Mouse (Mus musculus): Measurements from ENCODE around the gene Meox1. TPM values are rescaled to one million over a fixed set of nuclear protein-coding genes. Genes with fewer than 3 reads are reported as not detected.

Meox1 gene
- 0.96 and 0.99 TPM in 2 replicates for polyA plus RNA-seq (2015; fragmentation: Nextera tagmentation; extraction: Ambion mirVana)

GRCm38 (mm10) chr11:101894204-101894603 is at the start of gene Meox1:
Gene Meox1 (minus strand): TSS chr11:101894374.
- H3K27ac ChIP-seq (ENCODE audit: low read depth, low read length): no peak within 1 kb of the TSS
- H3K4me2 ChIP-seq (ENCODE audit: low read length): no peak within 1 kb of the TSS
- peaks cover 14% of the 10 kb centered on the region for H3K4me1 ChIP-seq (ENCODE audit: control insufficient read depth, insufficient read depth, low read depth, low read length)
- no peak within 1 kb of the TSS for H3K4me3 ChIP-seq (ENCODE audit: low read length)
- H3K9me3 ChIP-seq (ENCODE audit: control insufficient read depth, low read length): no peaks in the 10 kb centered on the region
- 38% methylated on average over 11 of the region's 11 CpGs for WGBS
- ATAC-seq: no peak
- H3K27me3 ChIP-seq (replicated peaks; ENCODE audit: control insufficient read depth, insufficient read depth, low read length): peaks cover 13% of the 10 kb centered on the region
- H3K9ac ChIP-seq (ENCODE audit: low read depth, low read length): no peak within 1 kb of the TSS
- H3K36me3 ChIP-seq (ENCODE audit: control insufficient read depth, insufficient read depth, low read length): no peaks in the 10 kb centered on the region

GRCm38 (mm10) chr11:101943055-101943454 is 48.9 kb upstream of the Meox1 start:
- Histone ChIP-seq H3K4me1 (ENCODE audit: control insufficient read depth, insufficient read depth, low read depth, low read length) (no peaks in the 10 kb centered on the region), H3K4me2 (ENCODE audit: low read length) (no peak overlapping the region), H3K27me3 (replicated peaks; ENCODE audit: control insufficient read depth, insufficient read depth, low read length) (no peaks in the 10 kb centered on the region), H3K9me3 (ENCODE audit: control insufficient read depth, low read length) (no peaks in the 10 kb centered on the region), H3K4me3 (ENCODE audit: low read length) (no peak overlapping the region), H3K9ac (ENCODE audit: low read depth, low read length) (no peak overlapping the region), H3K27ac (ENCODE audit: low read depth, low read length) (no peak overlapping the region), H3K36me3 (ENCODE audit: control insufficient read depth, insufficient read depth, low read length) (no peaks in the 10 kb centered on the region)
- ATAC-seq: no peak
- 31% methylated on average over 3 of the region's 3 CpGs for WGBS

- Histone ChIP-seq H3K4me3 (ENCODE audit: low read length) (peak overlapping the region; percentile 50), H3K4me1 (ENCODE audit: control insufficient read depth, insufficient read depth, low read depth, low read length) (peaks cover 5% of the 10 kb centered on the region; the same call in 1 of the 2 replicates), H3K9ac (ENCODE audit: low read depth, low read length) (peak overlapping the region; percentile 69), H3K9me3 (ENCODE audit: control insufficient read depth, low read length) (no peaks in the 10 kb centered on the region), H3K27ac (ENCODE audit: low read depth, low read length) (no peak overlapping the region), H3K36me3 (ENCODE audit: control insufficient read depth, insufficient read depth, low read length) (no peaks in the 10 kb centered on the region), H3K4me2 (ENCODE audit: low read length) (peak overlapping the region; percentile 81), H3K27me3 (replicated peaks; ENCODE audit: control insufficient read depth, insufficient read depth, low read length) (no peaks in the 10 kb centered on the region)
- ATAC-seq: peak; percentile 65
- under 1% methylated on average over 32 of the region's 32 CpGs for WGBS
Observed at GRCm38 (mm10) chr11:101937108-101937507, 42.9 kb upstream of the Meox1 start.

- WGBS: 42% methylated on average over 7 of the region's 7 CpGs
- peak overlapping the region; percentile 81 for H3K4me2 ChIP-seq (ENCODE audit: low read length)
Observed at GRCm38 (mm10) chr11:101936421-101936820, 42.2 kb upstream of the Meox1 start.

GRCm38 (mm10) chr11:101935743-101936142 is 41.6 kb upstream of the Meox1 start:
- H3K9ac ChIP-seq (ENCODE audit: low read depth, low read length): no peak overlapping the region
- no peak for ATAC-seq
- H3K4me1 ChIP-seq (ENCODE audit: control insufficient read depth, insufficient read depth, low read depth, low read length): peaks cover 5% of the 10 kb centered on the region; the same call in 1 of the 2 replicates
- H3K9me3 ChIP-seq (ENCODE audit: control insufficient read depth, low read length): no peaks in the 10 kb centered on the region
- H3K4me2 ChIP-seq (ENCODE audit: low read length): no peak overlapping the region
- no peak overlapping the region for H3K27ac ChIP-seq (ENCODE audit: low read depth, low read length)
- no peak overlapping the region for H3K4me3 ChIP-seq (ENCODE audit: low read length)
- 85% methylated on average over 3 of the region's 3 CpGs for WGBS
- H3K27me3 ChIP-seq (replicated peaks; ENCODE audit: control insufficient read depth, insufficient read depth, low read length): no peaks in the 10 kb centered on the region
- H3K36me3 ChIP-seq (ENCODE audit: control insufficient read depth, insufficient read depth, low read length): no peaks in the 10 kb centered on the region

More at GRCm38 (mm10) chr11:101936421-101936820, 42.2 kb upstream of the Meox1 start:
- Histone ChIP-seq H3K4me3 (ENCODE audit: low read length) (no peak overlapping the region), H3K9me3 (ENCODE audit: control insufficient read depth, low read length) (no peaks in the 10 kb centered on the region), H3K27me3 (replicated peaks; ENCODE audit: control insufficient read depth, insufficient read depth, low read length) (no peaks in the 10 kb centered on the region), H3K36me3 (ENCODE audit: control insufficient read depth, insufficient read depth, low read length) (no peaks in the 10 kb centered on the region), H3K4me1 (ENCODE audit: control insufficient read depth, insufficient read depth, low read depth, low read length) (peaks cover 5% of the 10 kb centered on the region; the same call in 1 of the 2 replicates), H3K27ac (ENCODE audit: low read depth, low read length) (no peak overlapping the region), H3K9ac (ENCODE audit: low read depth, low read length) (no peak overlapping the region)
- ATAC-seq: no peak

GRCm38 (mm10) chr11:101931978-101932377 is 37.8 kb upstream of the Meox1 start:
- ATAC-seq: no peak
- Histone ChIP-seq H3K27me3 (replicated peaks; ENCODE audit: control insufficient read depth, insufficient read depth, low read length) (no peaks in the 10 kb centered on the region), H3K4me3 (ENCODE audit: low read length) (no peak overlapping the region), H3K27ac (ENCODE audit: low read depth, low read length) (no peak overlapping the region), H3K4me1 (ENCODE audit: control insufficient read depth, insufficient read depth, low read depth, low read length) (peaks cover under 1% of the 10 kb centered on the region; the same call in 1 of the 2 replicates), H3K4me2 (ENCODE audit: low read length) (no peak overlapping the region), H3K9me3 (ENCODE audit: control insufficient read depth, low read length) (no peaks in the 10 kb centered on the region), H3K36me3 (ENCODE audit: control insufficient read depth, insufficient read depth, low read length) (no peaks in the 10 kb centered on the region), H3K9ac (ENCODE audit: low read depth, low read length) (no peak overlapping the region)
- WGBS: 40% methylated on average over 4 of the region's 4 CpGs

GRCm38 (mm10) chr11:101928030-101928762 is 34.0 kb upstream of the Meox1 start:
- no peak for ATAC-seq
- Histone ChIP-seq H3K4me2 (ENCODE audit: low read length) (no peak overlapping the region), H3K9me3 (ENCODE audit: control insufficient read depth, low read length) (no peaks in the 10 kb centered on the region), H3K27ac (ENCODE audit: low read depth, low read length) (no peak overlapping the region), H3K36me3 (ENCODE audit: control insufficient read depth, insufficient read depth, low read length) (no peaks in the 10 kb centered on the region), H3K9ac (ENCODE audit: low read depth, low read length) (no peak overlapping the region), H3K4me3 (ENCODE audit: low read length) (no peak overlapping the region), H3K4me1 (ENCODE audit: control insufficient read depth, insufficient read depth, low read depth, low read length) (no peaks in the 10 kb centered on the region), H3K27me3 (replicated peaks; ENCODE audit: control insufficient read depth, insufficient read depth, low read length) (no peaks in the 10 kb centered on the region)
- 34% methylated on average over 25 of the region's 25 CpGs for WGBS

GRCm38 (mm10) chr11:101926951-101927589 is 32.9 kb upstream of the Meox1 start:
- no peaks in the 10 kb centered on the region for H3K4me1 ChIP-seq (ENCODE audit: control insufficient read depth, insufficient read depth, low read depth, low read length)
- no peak overlapping the region for H3K4me2 ChIP-seq (ENCODE audit: low read length)
- H3K36me3 ChIP-seq (ENCODE audit: control insufficient read depth, insufficient read depth, low read length): no peaks in the 10 kb centered on the region
- no peak overlapping the region for H3K9ac ChIP-seq (ENCODE audit: low read depth, low read length)
- WGBS: 74% methylated on average over 10 of the region's 10 CpGs
- no peak for ATAC-seq
- H3K4me3 ChIP-seq (ENCODE audit: low read length): no peak overlapping the region
- H3K27me3 ChIP-seq (replicated peaks; ENCODE audit: control insufficient read depth, insufficient read depth, low read length): no peaks in the 10 kb centered on the region
- H3K9me3 ChIP-seq (ENCODE audit: control insufficient read depth, low read length): no peaks in the 10 kb centered on the region
- no peak overlapping the region for H3K27ac ChIP-seq (ENCODE audit: low read depth, low read length)

- no peaks in the 10 kb centered on the region for H3K9me3 ChIP-seq (ENCODE audit: control insufficient read depth, low read length)
- no peaks in the 10 kb centered on the region for H3K36me3 ChIP-seq (ENCODE audit: control insufficient read depth, insufficient read depth, low read length)
- no peaks in the 10 kb centered on the region for H3K4me1 ChIP-seq (ENCODE audit: control insufficient read depth, insufficient read depth, low read depth, low read length)
- no peak overlapping the region for H3K9ac ChIP-seq (ENCODE audit: low read depth, low read length)
- H3K4me2 ChIP-seq (ENCODE audit: low read length): no peak overlapping the region
- no peak overlapping the region for H3K4me3 ChIP-seq (ENCODE audit: low read length)
- 74% methylated on average over 6 of the region's 6 CpGs for WGBS
- no peak overlapping the region for H3K27ac ChIP-seq (ENCODE audit: low read depth, low read length)
- no peaks in the 10 kb centered on the region for H3K27me3 ChIP-seq (replicated peaks; ENCODE audit: control insufficient read depth, insufficient read depth, low read length)
- no peak for ATAC-seq
Observed at GRCm38 (mm10) chr11:101925636-101926035, 31.5 kb upstream of the Meox1 start.
